Mouse (Mus musculus) frontal cortex, adult 2 months (tissue): ENCODE data around the gene Mdm1. TPM values are rescaled to one million over a fixed set of nuclear protein-coding genes. Genes with fewer than 3 reads are reported as not detected.

Experiments
- DNase-seq, 2 experiments: peaks; one replicate each; pipeline ENCODE4 v3.0.0; 2022; ENCODE audit warnings: low spot score in 1 of 2; ENCODE audit errors: extremely low spot score in 1 of 2
- polyA plus RNA-seq: library from polyadenylated mRNA; depleted of rRNA; stranded (reverse); fragments of >200 nt; gene quantifications from 2 replicates; pipeline ENCODE4 v1.2.3, GENCODE M21; 2012; rRNA removed

Mdm1 gene
- 18.3 and 20.6 TPM in 2 replicates for polyA plus RNA-seq

GRCm38 (mm10) chr10:118141018-118141883, at the start of gene Mdm1:
Mdm1 (plus strand) TSS chr10:118141811.
- peak; percentile 96 to 98 for DNase-seq

GRCm38 (mm10) chr10:118092745-118093144, 48.9 kb upstream of the Mdm1 start:
- no peak for DNase-seq

- no peak for DNase-seq
Observed at GRCm38 (mm10) chr10:118093728-118094127, 47.9 kb upstream of the Mdm1 start.

- no peak for DNase-seq
Observed at GRCm38 (mm10) chr10:118094853-118095252, 46.8 kb upstream of the Mdm1 start.

- DNase-seq, result no peak
Observed at GRCm38 (mm10) chr10:118096223-118096622, 45.4 kb upstream of the Mdm1 start.

GRCm38 (mm10) chr10:118097898-118098297, 43.7 kb upstream of the Mdm1 start:
- DNase-seq, result no peak

GRCm38 (mm10) chr10:118100570-118100969, 41.0 kb upstream of the Mdm1 start:
- no peak for DNase-seq

- no peak for DNase-seq
Observed at GRCm38 (mm10) chr10:118101056-118101455, 40.6 kb upstream of the Mdm1 start.

- DNase-seq, result peak; percentile 72 to 80
Observed at GRCm38 (mm10) chr10:118103020-118103666, 38.5 kb upstream of the Mdm1 start.

- no peak for DNase-seq
Observed at GRCm38 (mm10) chr10:118103906-118104305, 37.7 kb upstream of the Mdm1 start.

GRCm38 (mm10) chr10:118107031-118107430, 34.6 kb upstream of the Mdm1 start:
- no peak for DNase-seq

- peak in 1 of 2 experiments; percentile 72 for DNase-seq
Observed at GRCm38 (mm10) chr10:118110006-118110920, 31.3 kb upstream of the Mdm1 start.

- no peak for DNase-seq
Observed at GRCm38 (mm10) chr10:118110921-118111301, 30.7 kb upstream of the Mdm1 start.

GRCm38 (mm10) chr10:118111621-118112020, 30.0 kb upstream of the Mdm1 start:
- DNase-seq, result no peak

GRCm38 (mm10) chr10:118112294-118112893, 29.2 kb upstream of the Mdm1 start:
- no peak for DNase-seq

- DNase-seq, result no peak
Observed at GRCm38 (mm10) chr10:118113256-118113682, 28.3 kb upstream of the Mdm1 start.

- DNase-seq, result no peak
Observed at GRCm38 (mm10) chr10:118114271-118114670, 27.3 kb upstream of the Mdm1 start.

- DNase-seq, result no peak
Observed at GRCm38 (mm10) chr10:118116456-118116855, 25.2 kb upstream of the Mdm1 start.

GRCm38 (mm10) chr10:118121047-118121936, 20.3 kb upstream of the Mdm1 start:
- no peak for DNase-seq
